In the genomic region with DNA sequence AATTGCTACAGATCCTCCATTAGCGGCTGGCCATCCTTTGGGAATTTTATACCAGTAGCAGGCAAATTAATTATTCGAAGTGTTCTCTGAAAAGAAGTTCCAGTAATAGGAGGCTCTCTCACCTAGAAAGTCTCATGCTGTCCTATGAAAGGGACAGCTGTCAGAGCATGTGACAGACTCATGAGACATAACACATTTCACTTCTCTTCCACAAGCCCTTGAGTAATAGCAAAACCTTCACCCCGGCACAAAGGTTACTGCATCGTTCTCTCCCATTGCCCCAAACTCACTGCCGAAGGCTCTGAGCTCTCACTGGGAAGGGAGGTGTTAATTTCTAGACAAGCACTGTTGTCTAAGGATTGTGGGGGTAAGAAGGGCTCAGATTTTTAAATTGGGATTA, we compare ENCODE assay signal across 1 mouse cellular context.
TF ChIP-seq lines count a peak whose summit lies in the region.

No protein-coding gene starts in this region.

TF ChIP-seq in CH12.LX, 34 proteins besides CTCF, POLR2A, EP300 and RAD21 (continued from another document):
- no peak for TF ChIP-seq HCFC1 (IDR thresholded peaks at IDR 0.05; ENCODE audit: low read depth, low read length)
- no peak for TF ChIP-seq MAFK (IDR thresholded peaks at IDR 0.05; ENCODE audit: insufficient replicate concordance, low read length)
- TF ChIP-seq ZNF384 (IDR thresholded peaks at IDR 0.05; ENCODE audit: low read depth, low read length) = no peak; the same call in 1 of the 2 replicates
- peak; percentile 92 for TF ChIP-seq MAX (IDR thresholded peaks at IDR 0.05; ENCODE audit: low read length)
- peak; percentile 87 for TF ChIP-seq JUN (IDR thresholded peaks at IDR 0.05; ENCODE audit: insufficient read depth, low read depth, low read length)
- no peak for TF ChIP-seq GABPA (IDR thresholded peaks at IDR 0.05; ENCODE audit: insufficient replicate concordance, low read depth, low read length)
- peak; percentile 97 for TF ChIP-seq MYC (IDR thresholded peaks at IDR 0.05; ENCODE audit: low read depth, low read length)
- no peak for TF ChIP-seq POLR2AphosphoS2 (IDR thresholded peaks at IDR 0.05; ENCODE audit: low read depth, low read length)
- TF ChIP-seq UBTF (IDR thresholded peaks at IDR 0.05; ENCODE audit: low read depth, low read length) = peak; percentile 64; the same call in 1 of the 2 replicates
- peak; percentile 50; the same call in 1 of the 2 replicates for TF ChIP-seq TBP (conservative IDR thresholded peaks at IDR 0.05; ENCODE audit: low read depth, low read length)
- TF ChIP-seq PAX5 (IDR thresholded peaks at IDR 0.05; ENCODE audit: low read length) = no peak
